Mouse (Mus musculus) heart, embryonic 11.5 days (tissue): ENCODE results near the gene Ly6g5c. TPM values are rescaled to one million over a fixed set of nuclear protein-coding genes. Genes with fewer than 3 reads are reported as not detected.
"Not testable (repeated sequence)": the region's sequence is repeated elsewhere in the genome, so short reads cannot be mapped to it uniquely, and the experiment has no call there.

Experiments used
- ATAC-seq: fragments of 200-750 bp; cut with Nextera tagmentation; replicated peaks from 2 replicates; pipeline ENCODE4 v1.8.0; 2017; ENCODE audit warnings: moderate library complexity; ENCODE audit not compliant: insufficient number of reproducible peaks, low FRiP score, low TSS enrichment
- H3K27ac ChIP-seq: fragments of 300-500 bp; sonication (generic); 2 replicates; pipeline ENCODE4 v1.5.1; 2014; ENCODE audit warnings: mild to moderate bottlenecking, low read depth, low read length
- H3K27me3 ChIP-seq: fragments of 300-500 bp; sonication (generic); 2 replicates; pipeline ENCODE4 v1.6.1; 2014; ENCODE audit warnings: mild to moderate bottlenecking, low read length, mixed read lengths; ENCODE audit not compliant: control insufficient read depth, insufficient read depth
- H3K36me3 ChIP-seq: fragments of 300-500 bp; sonication (generic); 2 replicates; pipeline ENCODE4 v1.6.1; 2014; ENCODE audit warnings: mild to moderate bottlenecking, low read length, moderate library complexity, mixed read lengths; ENCODE audit not compliant: control insufficient read depth, insufficient read depth
- H3K4me1 ChIP-seq: fragments of 300-500 bp; sonication (generic); 2 replicates; pipeline ENCODE4 v1.6.1; 2014; ENCODE audit warnings: low read length; ENCODE audit not compliant: control insufficient read depth, insufficient read depth
- H3K4me2 ChIP-seq: fragments of 300-500 bp; sonication (generic); 2 replicates; pipeline ENCODE4 v1.6.1; 2014; ENCODE audit warnings: mild to moderate bottlenecking, moderate library complexity
- H3K4me3 ChIP-seq: fragments of 300-500 bp; sonication (generic); 2 replicates; pipeline ENCODE4 v1.5.1; 2014; ENCODE audit warnings: low read depth, low read length
- H3K9ac ChIP-seq: fragments of 300-500 bp; sonication (generic); 2 replicates; pipeline ENCODE4 v1.6.1; 2014; ENCODE audit warnings: mild to moderate bottlenecking, low read depth, low read length, moderate library complexity
- H3K9me3 ChIP-seq: fragments of 300-500 bp; sonication (generic); replicated peaks from 2 replicates; pipeline ENCODE4 v1.6.1; 2016; ENCODE audit warnings: low read length; ENCODE audit not compliant: control insufficient read depth
- WGBS: fragments of 180-500 bp; shearing (Covaris S2); extraction: QIAGEN DNeasy Blood & Tissue Kit; methylation state at CpG from one replicate; pipeline ENCODE4 v1.1.7; 2014; ENCODE audit not compliant: insufficient replicate concordance; 5-methylcytosine and 5-hydroxymethylcytosine counted together
- polyA plus RNA-seq: library from polyadenylated mRNA; unstranded; fragments of >200 nt; fragmentation: Nextera tagmentation; extraction: Ambion mirVana; gene quantifications from 2 replicates; pipeline ENCODE4 v1.2.1, GENCODE M21; 2014

Ly6g5c gene
- polyA plus RNA-seq, 1 experiment from 2014 or later = not detected

- ATAC-seq = no peak
- 0 out of 2 replicates have a peak, but pooled peaks cover 6% of the 10 kb centered on the region for H3K36me3 ChIP-seq
- peak overlapping the region; percentile 41; the same call in 1 of the 2 replicates for H3K27ac ChIP-seq
- no peak overlapping the region for H3K9ac ChIP-seq
- H3K9me3 ChIP-seq = no peaks in the 10 kb centered on the region
- H3K4me3 ChIP-seq = no peak overlapping the region
- 0 out of 2 replicates have a peak, but pooled peaks cover 3% of the 10 kb centered on the region for H3K4me1 ChIP-seq
- H3K27me3 ChIP-seq = no peaks in the 10 kb centered on the region
- H3K4me2 ChIP-seq = peak overlapping the region; percentile 19
- 55% methylated on average over 9 of the region's 9 CpGs for WGBS
These were observed 3.7 kb downstream of the Ly6g5c start for GRCm38 (mm10) chr17:35111774-35112173.

DNA sequence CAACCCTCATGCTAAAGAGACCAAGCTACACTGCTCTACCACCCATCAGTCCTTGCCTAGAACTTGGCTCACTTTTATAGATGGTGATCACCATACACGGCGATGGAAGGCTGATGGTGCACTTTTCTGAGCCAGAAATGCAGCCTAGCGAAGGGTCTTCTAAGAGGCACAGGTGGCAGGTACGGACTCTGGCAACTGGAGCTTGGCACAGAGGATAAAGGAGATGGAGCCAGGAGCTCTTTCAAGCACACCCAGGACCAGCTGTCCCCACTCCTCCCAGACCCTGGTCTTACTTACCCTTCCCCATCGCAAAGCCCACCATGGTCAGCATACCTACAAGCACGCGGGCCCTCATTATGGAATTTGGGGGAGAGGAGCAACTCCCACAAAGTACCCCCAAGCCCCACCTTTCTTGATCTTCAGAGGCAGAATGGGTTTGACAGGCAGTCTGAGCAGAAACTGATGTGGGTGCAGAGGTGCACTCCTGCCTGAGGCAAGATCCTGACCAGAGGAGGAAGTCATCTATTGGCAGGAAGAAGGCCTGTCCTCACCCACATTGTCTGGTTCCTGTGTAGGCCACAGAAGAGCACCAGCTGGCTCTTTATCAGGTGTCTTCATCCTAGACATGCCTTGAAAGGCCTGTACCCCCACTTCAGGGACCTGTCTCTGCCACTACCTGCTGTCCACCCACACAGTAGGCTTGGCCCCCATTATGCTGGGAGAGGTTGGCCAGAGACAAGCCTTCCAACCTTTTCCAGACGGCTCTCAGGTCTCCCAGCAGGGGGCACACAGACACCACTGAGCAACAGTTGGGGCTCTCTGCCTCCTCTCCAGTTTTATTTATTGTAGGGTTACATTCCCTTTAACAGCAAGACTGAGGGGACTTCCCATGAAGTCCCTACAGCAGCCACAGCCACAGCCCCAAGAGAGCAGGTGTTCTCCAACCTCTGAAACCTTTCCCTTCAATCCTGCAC is 7.3 kb downstream of the Ly6g5c start, which contains the start of gene Ly6g5b:
Gene Ly6g5b (minus strand): TSS at position 383 of the 974 bp plus-strand sequence.
- Histone ChIP-seq H3K9ac (no peak within 1 kb of the TSS), H3K4me2 (no peak within 1 kb of the TSS), H3K4me1 (peaks cover 8% of the 10 kb centered on the region; the same call in 1 of the 2 replicates), H3K4me3 (no peak within 1 kb of the TSS), H3K9me3 (no peaks in the 10 kb centered on the region), H3K27ac (no peak within 1 kb of the TSS), H3K36me3 (peaks cover 18% of the 10 kb centered on the region), H3K27me3 (no peaks in the 10 kb centered on the region)
- WGBS = 81% methylated on average over 8 of the region's 8 CpGs
- no peak for ATAC-seq

DNA sequence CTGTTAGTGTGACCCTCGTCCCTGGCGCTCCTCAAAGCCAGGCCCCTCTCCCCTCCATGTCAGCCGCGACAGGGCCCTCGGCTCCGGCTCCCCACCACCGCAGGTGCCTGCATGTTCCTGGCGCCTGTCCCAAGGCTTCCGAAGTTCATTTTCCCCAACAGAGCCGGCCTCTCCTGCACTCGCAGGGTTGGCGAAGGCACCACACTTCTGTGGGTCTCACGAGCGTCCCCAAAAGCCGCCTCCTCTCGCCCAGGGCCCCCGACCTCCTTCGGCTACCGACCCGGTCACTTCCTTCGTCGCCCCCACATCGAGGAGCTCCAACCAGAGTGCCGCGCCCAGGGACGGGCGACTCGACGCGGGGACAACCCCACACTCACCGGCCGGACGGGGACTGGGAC is 12.7 kb downstream of the Ly6g5c start:
- Histone ChIP-seq H3K9ac (peak overlapping the region; percentile 89), H3K4me2 (peak overlapping the region; percentile 98), H3K9me3 (no peaks in the 10 kb centered on the region), H3K4me1 (peaks cover 13% of the 10 kb centered on the region), H3K27ac (peak overlapping the region; percentile 55; the same call in 1 of the 2 replicates), H3K4me3 (peak overlapping the region; percentile 91), H3K27me3 (no peaks in the 10 kb centered on the region), H3K36me3 (peaks cover 15% of the 10 kb centered on the region)
- ATAC-seq = 0 out of 2 replicates have a peak, but pooled peaks have one; percentile 3
- WGBS = under 1% methylated on average over 33 of the region's 33 CpGs

DNA sequence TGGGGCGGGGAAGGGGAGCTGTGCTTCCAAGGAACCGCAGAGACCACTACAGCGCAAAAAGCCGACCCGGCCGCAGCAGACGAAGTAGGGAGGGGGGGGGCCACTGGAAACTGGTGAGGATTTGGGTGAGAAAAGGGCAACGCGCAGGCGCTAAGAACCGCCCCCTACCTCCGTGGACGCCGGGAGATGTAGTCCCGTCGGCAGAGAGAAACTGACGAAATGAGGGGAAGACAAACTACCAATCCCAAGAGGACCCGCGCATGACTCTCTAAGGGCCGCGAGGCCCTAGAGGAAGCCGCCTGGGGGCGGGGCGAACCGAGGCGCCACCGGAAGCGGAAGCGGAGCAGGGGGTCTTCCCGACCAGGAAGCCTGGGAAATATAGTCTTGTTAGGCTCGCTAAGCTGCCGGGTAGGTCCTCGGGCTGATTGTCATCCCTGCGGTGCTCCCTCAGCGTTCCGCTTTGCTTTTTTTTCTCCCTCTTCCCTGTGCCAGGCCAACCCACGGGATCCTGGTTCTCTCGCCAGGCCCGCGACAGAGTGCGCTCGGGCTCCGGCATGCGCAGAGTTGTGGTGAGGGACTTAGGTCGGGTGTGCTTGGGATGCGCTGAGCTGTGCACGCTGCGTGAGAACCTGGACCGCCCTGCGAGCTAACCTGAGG is 13.2 kb downstream of the Ly6g5c start, which contains the start of gene Gpank1:
Gene Gpank1 (plus strand): TSS at position 313 of the 657 bp plus-strand sequence.
- WGBS = under 1% methylated on average over 50 of the region's 50 CpGs
- Histone ChIP-seq H3K4me3 (peak within 1 kb of the TSS; percentile 91), H3K27ac (peak within 1 kb of the TSS; percentile 84), H3K36me3 (peaks cover 13% of the 10 kb centered on the region), H3K27me3 (no peaks in the 10 kb centered on the region), H3K4me2 (peak within 1 kb of the TSS; percentile 98), H3K9me3 (no peaks in the 10 kb centered on the region), H3K9ac (peak within 1 kb of the TSS; percentile 89), H3K4me1 (peaks cover 13% of the 10 kb centered on the region)
- peak; percentile 89 for ATAC-seq

GRCm38 (mm10) chr17:35121871-35122303 is 13.8 kb downstream of the Ly6g5c start, which contains the start of gene Csnk2b:
Gene Csnk2b, minus strand, starts transcription at chr17:35122053.
- ATAC-seq = no peak
- H3K4me3 ChIP-seq = peak within 1 kb of the TSS; percentile 91
- under 1% methylated on average over 19 of the region's 19 CpGs for WGBS

GRCm38 (mm10) chr17:35123287-35123686 is 15.2 kb downstream of the Ly6g5c start:
- H3K27me3 ChIP-seq, H3K36me3 ChIP-seq, H3K27ac ChIP-seq, H3K4me2 ChIP-seq, H3K4me3 ChIP-seq, H3K9ac ChIP-seq, ATAC-seq, H3K9me3 ChIP-seq: not testable (repeated sequence)
- H3K4me1 ChIP-seq = peaks cover 23% of the 10 kb centered on the region
- WGBS = 84% methylated on average over 9 of the region's 9 CpGs

More at GRCm38 (mm10) chr17:35121871-35122303, 13.8 kb downstream of the Ly6g5c start, which contains the start of gene Csnk2b:
- peak within 1 kb of the TSS; percentile 98 for H3K4me2 ChIP-seq
- no peaks in the 10 kb centered on the region for H3K9me3 ChIP-seq
- peaks cover 15% of the 10 kb centered on the region for H3K4me1 ChIP-seq
- H3K27me3 ChIP-seq = no peaks in the 10 kb centered on the region
- peak within 1 kb of the TSS; percentile 84 for H3K27ac ChIP-seq
- H3K36me3 ChIP-seq = peaks cover 13% of the 10 kb centered on the region
- H3K9ac ChIP-seq = peak within 1 kb of the TSS; percentile 89

DNA sequence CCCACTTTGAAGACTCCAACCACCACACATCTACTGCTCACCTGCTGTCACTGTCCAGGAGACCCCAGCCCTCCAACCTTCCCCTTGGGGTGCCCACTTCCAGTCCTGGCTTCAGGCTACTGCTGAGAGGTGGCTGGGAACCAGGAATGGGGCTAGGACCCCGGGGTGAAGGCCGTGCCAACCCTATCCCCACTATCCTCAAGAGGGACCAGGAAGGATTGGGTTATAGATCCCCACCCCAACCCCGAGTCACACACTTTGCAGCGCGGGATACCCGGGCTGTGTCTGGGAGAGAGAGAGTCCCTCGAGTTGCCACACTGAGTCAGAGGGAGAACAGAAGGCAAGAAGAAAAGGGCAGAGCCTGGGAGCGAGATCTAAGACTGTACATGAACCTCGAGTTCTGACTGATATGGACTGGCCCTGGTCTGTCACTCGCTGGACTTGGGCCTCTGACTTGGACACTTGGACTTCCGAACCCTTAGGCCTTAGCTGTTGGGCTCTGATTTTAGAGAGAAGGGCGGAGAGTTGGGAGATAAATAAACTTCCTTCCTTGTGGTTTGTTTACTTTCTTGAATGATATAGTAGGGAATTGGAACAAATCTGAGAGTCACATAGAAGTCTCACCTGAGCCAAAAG is 16.3 kb downstream of the Ly6g5c start:
- not testable (repeated sequence) for H3K27ac ChIP-seq, H3K4me2 ChIP-seq, H3K9ac ChIP-seq, H3K27me3 ChIP-seq, H3K4me3 ChIP-seq, H3K9me3 ChIP-seq, ATAC-seq, H3K36me3 ChIP-seq
- 90% methylated on average over 12 of the region's 12 CpGs for WGBS
- H3K4me1 ChIP-seq = peaks cover 23% of the 10 kb centered on the region

- no peak overlapping the region for H3K4me3 ChIP-seq
- H3K36me3 ChIP-seq = peaks cover 2% of the 10 kb centered on the region
- peaks cover 20% of the 10 kb centered on the region for H3K4me1 ChIP-seq
- H3K27ac ChIP-seq = no peak overlapping the region
- H3K4me2 ChIP-seq = peak overlapping the region; percentile 91
- no peaks in the 10 kb centered on the region for H3K27me3 ChIP-seq
- H3K9me3 ChIP-seq = no peaks in the 10 kb centered on the region
- ATAC-seq = no peak
- WGBS = 91% methylated on average over 1 of the region's 1 CpGs
- H3K9ac ChIP-seq = no peak overlapping the region
These were observed 17.0 kb downstream of the Ly6g5c start for GRCm38 (mm10) chr17:35125081-35125480.
